Mouse (Mus musculus): ENCODE data around the gene Ism2. TPM values are rescaled to one million over a fixed set of nuclear protein-coding genes. Genes with fewer than 3 reads are reported as not detected.

The Ism2 gene
- polyA plus RNA-seq, 2 experiments = 0.07 to 0.08 TPM

GRCm38 (mm10) chr12:87229633-87230032 lies 69.9 kb downstream of the Ism2 start:
- Histone ChIP-seq H3K4me2 (ENCODE audit: low read depth) (no peak overlapping the region), H3K27ac (no peak overlapping the region), H3K9ac (replicated peaks) (no peak overlapping the region), H3K4me3 (ENCODE audit: insufficient read depth in 1 of 2, low read depth in 2 of 2, low read length in 2 of 2) (no peak overlapping the region), H3K4me1 (replicated peaks; ENCODE audit: control insufficient read depth in 2 of 2, insufficient read depth in 2 of 2, low read length in 1 of 2) (peaks cover 6% of the 10 kb centered on the region in 2 experiments; a peak in 3 of 4 replicates), H3K36me3 (replicated peaks; ENCODE audit: control insufficient read depth, insufficient read depth, low read depth) (no peaks in the 10 kb centered on the region), H3K9me3 (ENCODE audit: control insufficient read depth, low read length) (no peaks in the 10 kb centered on the region), H3K27me3 (ENCODE audit: control insufficient read depth, insufficient read depth, low read length) (no peaks in the 10 kb centered on the region)
- 76% methylated on average over 2 of the region's 2 CpGs for WGBS (ENCODE audit: insufficient replicate concordance)
- ATAC-seq (ENCODE audit: insufficient read depth) = no peak
- DNase-seq (ENCODE audit: low read depth in 3 of 3, low spot score in 3 of 3) = no peak
- TF ChIP-seq EP300 (IDR thresholded peaks at IDR 0.05; ENCODE audit: low read depth) (no peak), CTCF (IDR thresholded peaks at IDR 0.05; ENCODE audit: low read depth) (no peak)

Small RNA genes within 50 kb of the gene (microRNA-seq; reads per million reads assigned to microRNA genes)
- not detected for gene Gm47293

Other genes starting within 250 kb of the Ism2 start
- 0.04 TPM in 1 of 2 replicates, not detected in the other for gene Ngb, start 197.2 kb downstream of the Ism2 start, polyA plus RNA-seq (2012; rRNA removed)
- 0.11 TPM in 1 of 2 replicates, not detected in the other for gene Ngb, start 197.2 kb downstream of the Ism2 start, polyA plus RNA-seq (2014; fragmentation: Nextera tagmentation; extraction: Ambion mirVana)
- 94.8 and 115 TPM in 2 replicates for gene Gstz1, start 152.5 kb downstream of the Ism2 start, polyA plus RNA-seq (2012; rRNA removed)
- gene Gstz1, start 152.5 kb downstream of the Ism2 start, polyA plus RNA-seq (2014; fragmentation: Nextera tagmentation; extraction: Ambion mirVana) = 91.0 and 101 TPM in 2 replicates
- gene Pomt2, start 151.7 kb downstream of the Ism2 start, polyA plus RNA-seq (2012; rRNA removed) = 2.6 and 2.8 TPM in 2 replicates
- gene Pomt2, start 151.7 kb downstream of the Ism2 start, polyA plus RNA-seq (2014; fragmentation: Nextera tagmentation; extraction: Ambion mirVana) = 3.9 and 4.9 TPM in 2 replicates
- gene Samd15, start 100.0 kb downstream of the Ism2 start, polyA plus RNA-seq (2012; rRNA removed) = 0.03 and 0.21 TPM in 2 replicates
- gene Samd15, start 100.0 kb downstream of the Ism2 start, polyA plus RNA-seq (2014; fragmentation: Nextera tagmentation; extraction: Ambion mirVana) = 7.6 and 8.2 TPM in 2 replicates
- gene Tmed8, start 99.3 kb downstream of the Ism2 start, polyA plus RNA-seq (2012; rRNA removed) = 0.62 and 0.80 TPM in 2 replicates
- gene Tmed8, start 99.3 kb downstream of the Ism2 start, polyA plus RNA-seq (2014; fragmentation: Nextera tagmentation; extraction: Ambion mirVana) = 0.50 and 0.99 TPM in 2 replicates
- gene Noxred1, start 61.0 kb downstream of the Ism2 start, polyA plus RNA-seq (2012; rRNA removed) = 0.16 and 0.26 TPM in 2 replicates
- 0.28 TPM in 1 of 2 replicates, not detected in the other for gene Noxred1, start 61.0 kb downstream of the Ism2 start, polyA plus RNA-seq (2014; fragmentation: Nextera tagmentation; extraction: Ambion mirVana)
- gene Vipas39, start 33.4 kb downstream of the Ism2 start, polyA plus RNA-seq (2012; rRNA removed) = 6.1 and 7.8 TPM in 2 replicates
- gene Vipas39, start 33.4 kb downstream of the Ism2 start, polyA plus RNA-seq (2014; fragmentation: Nextera tagmentation; extraction: Ambion mirVana) = 8.0 and 10.4 TPM in 2 replicates
- gene Ahsa1, start 33.2 kb downstream of the Ism2 start, polyA plus RNA-seq (2012; rRNA removed) = 66.5 and 119 TPM in 2 replicates
- 109 and 117 TPM in 2 replicates for gene Ahsa1, start 33.2 kb downstream of the Ism2 start, polyA plus RNA-seq (2014; fragmentation: Nextera tagmentation; extraction: Ambion mirVana)
- 4.6 and 8.0 TPM in 2 replicates for gene Sptlc2, start 88.7 kb upstream of the Ism2 start, polyA plus RNA-seq (2012; rRNA removed)
- gene Sptlc2, start 88.7 kb upstream of the Ism2 start, polyA plus RNA-seq (2014; fragmentation: Nextera tagmentation; extraction: Ambion mirVana) = 28.2 TPM in 2 replicates
- 38.5 and 44.2 TPM in 2 replicates for gene Slirp, start 144.2 kb upstream of the Ism2 start, polyA plus RNA-seq (2012; rRNA removed)
- gene Slirp, start 144.2 kb upstream of the Ism2 start, polyA plus RNA-seq (2014; fragmentation: Nextera tagmentation; extraction: Ambion mirVana) = 180 and 182 TPM in 2 replicates
- gene Alkbh1, start 144.3 kb upstream of the Ism2 start, polyA plus RNA-seq (2012; rRNA removed) = 12.0 and 16.3 TPM in 2 replicates
- 10.4 TPM in 2 replicates for gene Alkbh1, start 144.3 kb upstream of the Ism2 start, polyA plus RNA-seq (2014; fragmentation: Nextera tagmentation; extraction: Ambion mirVana)
- 10.1 and 19.5 TPM in 2 replicates for gene Snw1, start 172.6 kb upstream of the Ism2 start, polyA plus RNA-seq (2012; rRNA removed)
- gene Snw1, start 172.6 kb upstream of the Ism2 start, polyA plus RNA-seq (2014; fragmentation: Nextera tagmentation; extraction: Ambion mirVana) = 55.5 and 63.0 TPM in 2 replicates
- not detected in 2 replicates for gene Gm5788, start 195.0 kb upstream of the Ism2 start, polyA plus RNA-seq (2012; rRNA removed)
- gene Gm5788, start 195.0 kb upstream of the Ism2 start, polyA plus RNA-seq (2014; fragmentation: Nextera tagmentation; extraction: Ambion mirVana) = not detected in 2 replicates
- gene Gm8300, start 214.6 kb upstream of the Ism2 start, polyA plus RNA-seq (2012; rRNA removed) = not detected in 2 replicates
- gene Gm8300, start 214.6 kb upstream of the Ism2 start, polyA plus RNA-seq (2014; fragmentation: Nextera tagmentation; extraction: Ambion mirVana) = not detected in 2 replicates

All from liver, embryonic 14.5 days (tissue).